ENCODE assay signal across 20 mouse cellular contexts in the genomic region with DNA sequence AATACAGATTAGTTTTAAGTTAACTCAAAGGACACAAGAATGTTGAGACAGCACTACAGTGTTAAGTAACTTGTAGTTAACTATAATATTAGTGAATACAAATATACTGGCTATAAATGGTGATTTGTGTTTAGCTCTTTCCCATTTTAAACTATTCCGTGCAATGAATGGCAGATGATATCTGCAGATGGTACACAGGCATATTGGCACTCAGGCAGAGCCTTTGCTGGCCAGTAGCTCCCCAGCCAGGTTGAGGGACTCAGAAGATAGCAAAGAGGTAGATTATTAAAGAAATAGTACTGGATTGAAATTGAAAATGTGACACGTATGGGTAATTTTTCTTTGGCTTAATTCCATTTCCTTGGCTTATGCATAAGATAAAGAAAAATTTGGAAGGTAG. TPM values are rescaled to one million over a fixed set of nuclear protein-coding genes. Genes with fewer than 3 reads are reported as not detected.
DNase-seq lines count a peak whose midpoint lies in the region; ATAC-seq and TF ChIP-seq lines count a peak whose summit lies in the region.
"Had no signal": no experiment of that assay in that cellular context is flagged by ENCODE, and none has a peak within 500 bp of the region (broad histone marks: within the 10 kb centered on the region; RNA-seq: fewer than 3 reads in every experiment).

No protein-coding gene starts in this region.

- H3K9me3 ChIP-seq in hindbrain, embryonic 11.5 days (ENCODE audit: control insufficient read depth, low read length), result no peaks in the 10 kb centered on the region
- H3K9me3 ChIP-seq in hindbrain, embryonic 10.5 days, result no peaks in the 10 kb centered on the region
- no peaks in the 10 kb centered on the region for H3K9me3 ChIP-seq in hindbrain, embryonic 14.5 days (ENCODE audit: control insufficient read depth, low read length)
- H3K9me3 ChIP-seq: limb, embryonic 12.5 days; stomach, embryonic 15.5 days had no signal

- no peaks in the 10 kb centered on the region for H3K36me3 ChIP-seq in hindbrain, embryonic 11.5 days (ENCODE audit: control insufficient read depth, insufficient read depth, low read length)
- no peaks in the 10 kb centered on the region for H3K36me3 ChIP-seq in hindbrain, embryonic 10.5 days
- H3K36me3 ChIP-seq in hindbrain, embryonic 14.5 days (replicated peaks; ENCODE audit: control insufficient read depth, insufficient read depth), result no peaks in the 10 kb centered on the region
- H3K36me3 ChIP-seq: limb, embryonic 12.5 days; stomach, embryonic 15.5 days had no signal

- no peak for TF ChIP-seq POLR2A in brain, embryonic 14.5 days (IDR thresholded peaks at IDR 0.05; ENCODE audit: borderline replicate concordance, extremely low read depth, insufficient read depth, insufficient read length, poor library complexity, severe bottlenecking)

- peak; percentile 69 for ATAC-seq in hindbrain, embryonic 11.5 days (ENCODE audit: low FRiP score)
- 0 out of 2 replicates have a peak, but pooled peaks have one; percentile 58 for ATAC-seq in hindbrain, embryonic 14.5 days (ENCODE audit: low FRiP score)
- ATAC-seq in frontal cortex, adult (ENCODE audit: low TSS enrichment), result no peak
- ATAC-seq: liver, postnatal 0 days had no signal

- no peak for TF ChIP-seq CTCF in brain, embryonic 14.5 days (IDR thresholded peaks at IDR 0.05; ENCODE audit: borderline replicate concordance, extremely low read depth, insufficient read depth, insufficient read length)

- no peaks in the 10 kb centered on the region for H3K4me1 ChIP-seq in hindbrain, embryonic 11.5 days (replicated peaks; ENCODE audit: control insufficient read depth, insufficient read depth, low read length)
- peaks cover 16% of the 10 kb centered on the region for H3K4me1 ChIP-seq in hindbrain, embryonic 10.5 days (replicated peaks)
- peaks cover 10% of the 10 kb centered on the region; the same call in 1 of the 2 replicates for H3K4me1 ChIP-seq in hindbrain, embryonic 14.5 days (replicated peaks; ENCODE audit: control insufficient read depth, insufficient read depth, low read length)
- H3K4me1 ChIP-seq: limb, embryonic 12.5 days; stomach, embryonic 15.5 days had no signal

- no peaks in the 10 kb centered on the region for H3K27me3 ChIP-seq in hindbrain, embryonic 11.5 days (ENCODE audit: control insufficient read depth, insufficient read depth, low read length)
- no peaks in the 10 kb centered on the region for H3K27me3 ChIP-seq in hindbrain, embryonic 10.5 days (ENCODE audit: insufficient read depth, poor library complexity, severe bottlenecking)
- H3K27me3 ChIP-seq in hindbrain, embryonic 14.5 days (ENCODE audit: control insufficient read depth, insufficient read depth, low read length), result no peaks in the 10 kb centered on the region
- H3K27me3 ChIP-seq: limb, embryonic 12.5 days; stomach, embryonic 15.5 days had no signal

- DNase-seq in hindbrain, embryonic 11.5 days (ENCODE audit: low spot score), result no peak
- DNase-seq in hindbrain, embryonic 10.5 days (ENCODE audit: low spot score), result no peak
- peak; percentile 74 for DNase-seq in brain, embryonic 14.5 days (ENCODE audit: low read depth)
- DNase-seq in cerebellum, postnatal 14 days, result peak; percentile 71 to 80
- DNase-seq in hindbrain, embryonic 14.5 days (ENCODE audit: low spot score), result no peak
- no peak for DNase-seq in T-cell, adult 2 months (ENCODE audit: low spot score)
- DNase-seq in spleen, adult 18-20 months, result no peak
- DNase-seq: adrenal gland, adult 2 months; heart, postnatal 36 days; kidney, adult 18-20 months; kidney, postnatal 25 days; liver, postnatal 0 days; lung, postnatal 36 days; right cerebral cortex, postnatal 4 days; thymus, postnatal 36 days had no signal

- WGBS in hindbrain, embryonic 11.5 days, result 64% methylated on average over 2 of the region's 2 CpGs
- 80% methylated on average over 2 of the region's 2 CpGs for WGBS in hindbrain, embryonic 10.5 days
- 45% methylated on average over 2 of the region's 2 CpGs for WGBS in hindbrain, embryonic 14.5 days

- no peak overlapping the region for H3K27ac ChIP-seq in hindbrain, embryonic 11.5 days (ENCODE audit: low read depth, low read length)
- H3K27ac ChIP-seq in hindbrain, embryonic 10.5 days, result no peak overlapping the region
- no peak overlapping the region for H3K27ac ChIP-seq in hindbrain, embryonic 14.5 days
- H3K27ac ChIP-seq: limb, embryonic 12.5 days; stomach, embryonic 15.5 days had no signal

- no peak overlapping the region for H3K4me2 ChIP-seq in hindbrain, embryonic 11.5 days (replicated peaks; ENCODE audit: low read depth, low read length)
- H3K4me2 ChIP-seq in hindbrain, embryonic 14.5 days (replicated peaks), result no peak overlapping the region
- H3K4me2 ChIP-seq: heart, embryonic 11.5 days; limb, embryonic 12.5 days; stomach, embryonic 15.5 days had no signal

- H3K9ac ChIP-seq in hindbrain, embryonic 11.5 days (ENCODE audit: low read depth, low read length), result no peak overlapping the region
- no peak overlapping the region for H3K9ac ChIP-seq in hindbrain, embryonic 14.5 days
- H3K9ac ChIP-seq: limb, embryonic 12.5 days; liver, postnatal 0 days; stomach, embryonic 15.5 days had no signal

- no peak overlapping the region for H3K4me3 ChIP-seq in hindbrain, embryonic 11.5 days (ENCODE audit: low read depth, low read length)
- H3K4me3 ChIP-seq in hindbrain, embryonic 10.5 days, result no peak overlapping the region
- no peak overlapping the region for H3K4me3 ChIP-seq in hindbrain, embryonic 14.5 days (replicated peaks; ENCODE audit: low read length)
- H3K4me3 ChIP-seq: erythroblast, embryonic 14.5 days; limb, embryonic 12.5 days; stomach, embryonic 15.5 days had no signal

RNA-seq across cellular contexts. Expression of gene Gpm6a, which starts 21.3 kb away (rescaled TPM):
- 99.4 and 103 TPM in 2 replicates for polyA plus RNA-seq in hindbrain, embryonic 11.5 days (2014; fragmentation: Nextera tagmentation; extraction: Ambion mirVana)
- 23.5 and 46.2 TPM in 2 replicates for polyA plus RNA-seq in hindbrain, embryonic 10.5 days (2016; fragmentation: Nextera tagmentation; extraction: Ambion mirVana)
- 383 and 408 TPM in 2 replicates for polyA plus RNA-seq in brain, embryonic 14.5 days (2012; rRNA removed)
- polyA plus RNA-seq in hindbrain, embryonic 14.5 days (2014; fragmentation: Nextera tagmentation; extraction: Ambion mirVana), result 552 and 648 TPM in 2 replicates
- polyA plus RNA-seq: erythroblast, embryonic 14.5 days had no signal

Comparison
In these comparisons a context has a peak if more than half of its experiments do, and no peak if none do; other contexts are left out.
1. DNase-seq: peak in brain, embryonic 14.5 days (single experiment) and cerebellum, postnatal 14 days (2 of 2); none in hindbrain, embryonic 11.5 days (single experiment), hindbrain, embryonic 10.5 days (single experiment), hindbrain, embryonic 14.5 days (single experiment), T-cell, adult 2 months (single experiment) and spleen, adult 18-20 months (0 of 2).